Mouse (Mus musculus) lung, postnatal 0 days (tissue): ENCODE measurements around the gene Lmntd2.

Experiments used
- CTCF ChIP-seq: IDR thresholded peaks from 2 replicates; pipeline ENCODE4 v1.5.1; 2016; ENCODE audit warnings: antibody characterized with exemption, mild to moderate bottlenecking
- EP300 ChIP-seq: IDR thresholded peaks from 2 replicates; pipeline ENCODE4 v1.6.1; 2016; ENCODE audit warnings: antibody characterized with exemption, mild to moderate bottlenecking, control low read depth

DNA sequence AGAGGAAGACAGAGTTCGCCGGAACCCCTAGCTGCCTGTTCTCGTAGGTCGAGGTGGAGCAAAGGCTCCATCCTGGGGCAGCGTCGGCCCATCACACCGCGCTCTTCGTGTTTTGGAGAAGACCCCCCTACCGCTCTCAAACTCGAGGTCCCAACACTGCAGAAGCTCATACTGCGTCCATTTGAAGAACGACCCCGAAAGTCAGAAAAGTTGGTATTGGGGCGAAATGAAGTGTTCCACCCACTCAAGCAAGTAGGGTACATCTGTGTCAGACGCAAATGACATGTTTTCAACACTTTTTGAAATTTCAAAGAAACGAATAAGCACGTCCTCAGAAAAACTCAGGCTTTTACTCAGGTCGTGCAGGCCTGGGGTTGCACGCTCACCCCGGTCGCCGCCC lies 19.5 kb downstream of the Lmntd2 start:
- TF ChIP-seq CTCF (no peak), EP300 (no peak)
